Mouse (Mus musculus) adrenal gland, postnatal 4 days (tissue): ENCODE data around the gene Gpr176. TPM values are rescaled to one million over a fixed set of nuclear protein-coding genes. Genes with fewer than 3 reads are reported as not detected.

Experiments used
- DNase-seq, 2 experiments: peaks; one replicate each; pipeline ENCODE4 v3.0.0; 2021 to 2022; ENCODE audit warnings: low spot score in 2 of 2, mixed read lengths in 2 of 2
- microRNA-seq: library from miRNA; unstranded; fragments of <30 nt; microRNA quantifications from one replicate; pipeline ENCODE4 v1.2.0, GENCODE M21; 2021
- total RNA-seq, 2 experiments: library from RNA; stranded (reverse); gene quantifications; 2 replicates each; pipeline ENCODE4 v1.2.3; 2021

The Gpr176 gene
- total RNA-seq, 2 experiments from 2014 or later: 2.8 to 3.2 TPM

- no peak for DNase-seq
Measured at GRCm38 (mm10) chr2:118248966-118249365, 124.3 kb downstream of the Gpr176 start.

GRCm38 (mm10) chr2:118248016-118248415 lies 125.2 kb downstream of the Gpr176 start:
- no peak for DNase-seq

- peak; percentile 26 to 51 for DNase-seq
Measured at GRCm38 (mm10) chr2:118245914-118246313, 127.3 kb downstream of the Gpr176 start.

GRCm38 (mm10) chr2:118236196-118236595 lies 137.0 kb downstream of the Gpr176 start:
- no peak for DNase-seq

- no peak for DNase-seq
Measured at GRCm38 (mm10) chr2:118235614-118236013, 137.6 kb downstream of the Gpr176 start.

GRCm38 (mm10) chr2:118230544-118230943 lies 142.7 kb downstream of the Gpr176 start:
- no peak for DNase-seq

- no peak for DNase-seq
Measured at GRCm38 (mm10) chr2:118228486-118229079, 144.6 kb downstream of the Gpr176 start.

Small RNAs within 50 kb of the gene (microRNA-seq; reads per million reads assigned to microRNA genes)
- gene Gm22800: not detected

Other genes starting within 250 kb of the Gpr176 start
- gene Fsip1, start 116.5 kb downstream of the Gpr176 start, total RNA-seq: 1 to 10 TPM in 1 of 2 experiments, under 1 TPM in 1; 0.54 to 1.4 TPM
- 10 to 100 TPM; 25.1 to 29.5 TPM for gene Eif2ak4, start 15.2 kb upstream of the Gpr176 start, total RNA-seq
- 100 to 1,000 TPM; 143 to 152 TPM for gene Srp14, start 106.3 kb upstream of the Gpr176 start, total RNA-seq
- 10 to 100 TPM; 30.9 to 35.7 TPM for gene Bmf, start 176.3 kb upstream of the Gpr176 start, total RNA-seq
- gene Bub1b, start 224.8 kb upstream of the Gpr176 start, total RNA-seq: 10 to 100 TPM; 36.7 to 40.7 TPM